Mouse (Mus musculus) lung, adult 2 months (tissue): ENCODE results near the gene Ptch2.

Experiments used
- CTCF ChIP-seq: fragments of 200-500 bp; IDR thresholded peaks from 2 replicates; pipeline ENCODE4 v1.5.1; 2011; ENCODE audit warnings: mild to moderate bottlenecking, low read length, control low read depth; ENCODE audit not compliant: insufficient read depth
- POLR2A ChIP-seq: fragments of 200-500 bp; IDR thresholded peaks from 2 replicates; pipeline ENCODE4 v1.6.1; 2011; ENCODE audit warnings: low read depth, mild to moderate bottlenecking, control low read depth, low read length, borderline replicate concordance; ENCODE audit errors: extremely low read depth

- TF ChIP-seq POLR2A (no peak), CTCF (no peak)
Measured at GRCm38 (mm10) chr4:117123546-117124217, 27.8 kb downstream of the Ptch2 start.
